Mouse (Mus musculus): ENCODE measurements at regions not wholly inside any gene's neighbourhood (a gene's known extent, or its start where the extent isn't known, plus 50 kb on each side); places are given as distances from the start of the nearest gene placed in this dataset.

- Histone ChIP-seq H3K4me1 (no peaks in the 10 kb centered on the region; the same call in 1 of the 2 replicates), H3K9ac (no peak overlapping the region), H3K27me3 (no peaks in the 10 kb centered on the region), H3K9me3 (no peaks in the 10 kb centered on the region), H3K4me3 (no peak overlapping the region), H3K36me3 (no peaks in the 10 kb centered on the region), H3K27ac (no peak overlapping the region), H3K4me2 (no peak overlapping the region)
- 89% methylated on average over 7 of the region's 7 CpGs for WGBS
- no peak for ATAC-seq (ENCODE audit: insufficient number of reproducible peaks, low FRiP score, low TSS enrichment, low read depth)
These were observed 54.8 kb upstream of the Tet2 start for GRCm38 (mm10) chr3:133599731-133600130.

- Histone ChIP-seq H3K4me3 (no peak overlapping the region), H3K4me2 (no peak overlapping the region), H3K9ac (no peak overlapping the region), H3K4me1 (no peaks in the 10 kb centered on the region; the same call in 1 of the 2 replicates), H3K36me3 (no peaks in the 10 kb centered on the region), H3K9me3 (no peaks in the 10 kb centered on the region), H3K27me3 (no peaks in the 10 kb centered on the region), H3K27ac (peak overlapping the region; percentile 35; the same call in 1 of the 2 replicates)
- ATAC-seq (ENCODE audit: insufficient number of reproducible peaks, low FRiP score, low TSS enrichment, low read depth): peak; percentile 71; the same call in 1 of the 2 replicates
- 14% methylated on average over 11 of the region's 11 CpGs for WGBS
These were observed 55.7 kb upstream of the Tet2 start for GRCm38 (mm10) chr3:133600447-133601220.

- Histone ChIP-seq H3K27ac (no peak overlapping the region), H3K4me2 (no peak overlapping the region), H3K9me3 (no peaks in the 10 kb centered on the region), H3K4me1 (no peaks in the 10 kb centered on the region; the same call in 1 of the 2 replicates), H3K9ac (no peak overlapping the region), H3K4me3 (no peak overlapping the region), H3K36me3 (no peaks in the 10 kb centered on the region), H3K27me3 (no peaks in the 10 kb centered on the region)
- no peak for ATAC-seq (ENCODE audit: insufficient number of reproducible peaks, low FRiP score, low TSS enrichment, low read depth)
- 91% methylated on average over 6 of the region's 6 CpGs for WGBS
These were observed 60.5 kb upstream of the Tet2 start for GRCm38 (mm10) chr3:133605460-133605859.

GRCm38 (mm10) chr3:133608845-133609261 lies 63.9 kb upstream of the Tet2 start:
- Histone ChIP-seq H3K9me3 (no peaks in the 10 kb centered on the region), H3K4me1 (no peaks in the 10 kb centered on the region), H3K4me2 (no peak overlapping the region), H3K36me3 (no peaks in the 10 kb centered on the region), H3K27me3 (no peaks in the 10 kb centered on the region), H3K27ac (no peak overlapping the region), H3K9ac (no peak overlapping the region), H3K4me3 (no peak overlapping the region)
- WGBS: 78% methylated on average over 3 of the region's 3 CpGs
- ATAC-seq (ENCODE audit: insufficient number of reproducible peaks, low FRiP score, low TSS enrichment, low read depth): no peak

- Histone ChIP-seq H3K9ac (no peak overlapping the region), H3K27ac (no peak overlapping the region), H3K4me3 (no peak overlapping the region), H3K9me3 (no peaks in the 10 kb centered on the region), H3K4me2 (no peak overlapping the region), H3K27me3 (no peaks in the 10 kb centered on the region), H3K4me1 (no peaks in the 10 kb centered on the region), H3K36me3 (no peaks in the 10 kb centered on the region)
- ATAC-seq (ENCODE audit: insufficient number of reproducible peaks, low FRiP score, low TSS enrichment, low read depth): no peak
- WGBS: 74% methylated on average over 12 of the region's 12 CpGs
These were observed 69.1 kb upstream of the Tet2 start for GRCm38 (mm10) chr3:133613836-133614711.

- H3K4me3 ChIP-seq: no peak overlapping the region
- H3K4me1 ChIP-seq: no peaks in the 10 kb centered on the region
- H3K36me3 ChIP-seq: no peaks in the 10 kb centered on the region
- no peak for ATAC-seq (ENCODE audit: insufficient number of reproducible peaks, low FRiP score, low TSS enrichment, low read depth)
- H3K27ac ChIP-seq: no peak overlapping the region
- no peak overlapping the region for H3K4me2 ChIP-seq
- no peaks in the 10 kb centered on the region for H3K27me3 ChIP-seq
- WGBS: 38% methylated on average over 14 of the region's 14 CpGs
- no peaks in the 10 kb centered on the region for H3K9me3 ChIP-seq
- no peak overlapping the region for H3K9ac ChIP-seq
These were observed 69.9 kb upstream of the Tet2 start for GRCm38 (mm10) chr3:133614712-133615426.

- 75% methylated on average over 2 of the region's 2 CpGs for WGBS
- H3K4me2 ChIP-seq: no peak overlapping the region
- ATAC-seq (ENCODE audit: insufficient number of reproducible peaks, low FRiP score, low TSS enrichment, low read depth): no peak
These were observed 72.1 kb upstream of the Tet2 start for GRCm38 (mm10) chr3:133617036-133617435.

GRCm38 (mm10) chr3:133618491-133618890 lies 73.6 kb upstream of the Tet2 start:
- H3K4me2 ChIP-seq: no peak overlapping the region
- no peak for ATAC-seq (ENCODE audit: insufficient number of reproducible peaks, low FRiP score, low TSS enrichment, low read depth)
- no peaks in the 10 kb centered on the region for H3K36me3 ChIP-seq
- H3K9me3 ChIP-seq: no peaks in the 10 kb centered on the region
- no peaks in the 10 kb centered on the region for H3K4me1 ChIP-seq
- 88% methylated on average over 3 of the region's 3 CpGs for WGBS
- H3K27ac ChIP-seq: no peak overlapping the region
- no peak overlapping the region for H3K4me3 ChIP-seq
- no peak overlapping the region for H3K9ac ChIP-seq
- H3K27me3 ChIP-seq: no peaks in the 10 kb centered on the region

More at GRCm38 (mm10) chr3:133617036-133617435, 72.1 kb upstream of the Tet2 start:
- Histone ChIP-seq H3K9ac (no peak overlapping the region), H3K27me3 (no peaks in the 10 kb centered on the region), H3K4me3 (no peak overlapping the region), H3K9me3 (no peaks in the 10 kb centered on the region), H3K4me1 (no peaks in the 10 kb centered on the region), H3K36me3 (no peaks in the 10 kb centered on the region), H3K27ac (no peak overlapping the region)

GRCm38 (mm10) chr3:133623201-133623744 lies 78.3 kb upstream of the Tet2 start:
- Histone ChIP-seq H3K9me3 (no peaks in the 10 kb centered on the region), H3K27ac (no peak overlapping the region), H3K4me3 (no peak overlapping the region), H3K36me3 (no peaks in the 10 kb centered on the region), H3K27me3 (no peaks in the 10 kb centered on the region), H3K9ac (no peak overlapping the region), H3K4me2 (no peak overlapping the region), H3K4me1 (no peaks in the 10 kb centered on the region)
- ATAC-seq (ENCODE audit: insufficient number of reproducible peaks, low FRiP score, low TSS enrichment, low read depth): no peak
- 76% methylated on average over 9 of the region's 9 CpGs for WGBS

GRCm38 (mm10) chr3:133624079-133624875 lies 79.3 kb upstream of the Tet2 start:
- WGBS: 70% methylated on average over 3 of the region's 3 CpGs
- no peaks in the 10 kb centered on the region for H3K36me3 ChIP-seq
- no peaks in the 10 kb centered on the region for H3K27me3 ChIP-seq
- no peak overlapping the region for H3K4me2 ChIP-seq
- no peak overlapping the region for H3K27ac ChIP-seq
- H3K9me3 ChIP-seq: no peaks in the 10 kb centered on the region
- no peak for ATAC-seq (ENCODE audit: insufficient number of reproducible peaks, low FRiP score, low TSS enrichment, low read depth)
- H3K4me1 ChIP-seq: no peaks in the 10 kb centered on the region
- no peak overlapping the region for H3K9ac ChIP-seq
- H3K4me3 ChIP-seq: no peak overlapping the region

- no peak overlapping the region for H3K4me2 ChIP-seq
- H3K27ac ChIP-seq: no peak overlapping the region
- H3K9ac ChIP-seq: no peak overlapping the region
- H3K27me3 ChIP-seq: no peaks in the 10 kb centered on the region
- no peak overlapping the region for H3K4me3 ChIP-seq
- H3K4me1 ChIP-seq: no peaks in the 10 kb centered on the region
- H3K36me3 ChIP-seq: no peaks in the 10 kb centered on the region
- WGBS: 86% methylated on average over 3 of the region's 3 CpGs
- no peaks in the 10 kb centered on the region for H3K9me3 ChIP-seq
- ATAC-seq (ENCODE audit: insufficient number of reproducible peaks, low FRiP score, low TSS enrichment, low read depth): no peak
These were observed 80.1 kb upstream of the Tet2 start for GRCm38 (mm10) chr3:133625046-133625445.
